Mouse (Mus musculus): Measurements from ENCODE around the gene Nell2.

- TF ChIP-seq CTCF (IDR thresholded peaks at IDR 0.05) (no peak), EP300 (IDR thresholded peaks at IDR 0.05) (no peak)
Observed at GRCm38 (mm10) chr15:95243876-95244275, 284.5 kb downstream of the Nell2 start.

Measured in lung, postnatal 0 days (tissue).